Mouse (Mus musculus): ENCODE data around the gene Dock2. TPM values are rescaled to one million over a fixed set of nuclear protein-coding genes. Genes with fewer than 3 reads are reported as not detected.
A peak's percentile ranks its signal among the peaks of the same experiment; 100 is the strongest.

Gene Dock2
- total and polyA plus RNA-seq, 3 experiments = 60.9 to 101 (median 77.9) TPM

DNA sequence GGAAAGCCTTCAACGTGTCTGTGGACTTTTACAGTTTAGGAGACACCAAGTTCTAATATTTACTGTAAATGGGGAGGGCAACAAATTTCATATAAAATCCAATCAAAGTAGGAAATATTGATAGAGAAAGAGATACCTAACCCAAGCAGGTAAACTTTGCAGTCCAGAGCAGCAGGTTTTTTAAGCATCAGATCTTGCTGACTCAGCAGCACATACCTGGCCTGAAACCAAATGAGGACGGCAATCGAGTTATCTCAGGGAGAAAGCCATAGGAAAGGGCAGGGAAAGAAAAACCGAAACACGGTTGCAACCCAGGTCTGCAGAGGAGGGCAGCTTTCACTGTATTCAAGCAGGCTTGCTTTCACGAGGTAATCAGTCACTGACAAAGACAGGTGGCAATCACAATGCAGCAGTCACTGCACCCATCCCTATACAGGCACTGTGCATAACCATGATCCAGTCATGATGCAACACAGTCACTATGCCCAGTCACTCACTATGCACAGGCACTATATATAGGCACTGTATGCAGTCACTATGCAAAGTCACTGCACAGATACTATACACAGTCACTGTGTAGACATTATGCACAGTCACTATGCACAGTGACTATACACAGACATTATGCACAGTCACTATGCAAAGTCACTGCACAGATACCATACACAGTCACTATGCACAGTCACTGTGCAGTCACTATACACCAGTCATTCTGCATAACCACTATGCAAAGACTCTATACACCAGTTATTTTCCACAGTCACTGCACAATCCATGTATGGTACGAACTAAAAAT lies 258.4 kb downstream of the Dock2 start:
- TF ChIP-seq ETS1 (IDR thresholded peaks at IDR 0.05; ENCODE audit: low read depth, low read length) = peak; percentile 81
- no peak for TF ChIP-seq TAL1 (IDR thresholded peaks at IDR 0.05; ENCODE audit: low read length)
- TF ChIP-seq MAFK (IDR thresholded peaks at IDR 0.05; ENCODE audit: borderline replicate concordance, low read depth, low read length) = peak; percentile 90
- H3K27me3 ChIP-seq (ENCODE audit: control insufficient read depth in 1 of 2, insufficient read depth in 2 of 2, low read length in 2 of 2) = no peaks in the 10 kb centered on the region
- H3K9ac ChIP-seq (ENCODE audit: control insufficient read depth, low read depth, low read length, poor library complexity, severe bottlenecking) = no peak overlapping the region
- peaks cover 11 to 17% of the 10 kb centered on the region in 2 experiments for H3K36me3 ChIP-seq (ENCODE audit: control insufficient read depth in 1 of 2, insufficient read depth in 2 of 2, low read length in 2 of 2)
- H3K9me3 ChIP-seq (replicated peaks; ENCODE audit: insufficient read depth, low read length) = no peaks in the 10 kb centered on the region
- no peaks in the 10 kb centered on the region for H3K79me2 ChIP-seq (ENCODE audit: control insufficient read depth, insufficient read depth, low read length, poor library complexity)
- H3K4me3 ChIP-seq (ENCODE audit: control insufficient read depth in 1 of 2, insufficient read depth in 1 of 2, low read depth in 2 of 2, low read length in 2 of 2) = no peak overlapping the region
- no peak overlapping the region for H3K27ac ChIP-seq (ENCODE audit: control insufficient read depth, low read depth, low read length)
- H3K4me1 ChIP-seq (ENCODE audit: control insufficient read depth in 1 of 2, insufficient read depth in 2 of 2, low read length in 2 of 2) = peaks cover 7 to 17% of the 10 kb centered on the region in 2 experiments
- peak; percentile 75 for DNase-seq (ENCODE audit: low read depth, low spot score)

DNA sequence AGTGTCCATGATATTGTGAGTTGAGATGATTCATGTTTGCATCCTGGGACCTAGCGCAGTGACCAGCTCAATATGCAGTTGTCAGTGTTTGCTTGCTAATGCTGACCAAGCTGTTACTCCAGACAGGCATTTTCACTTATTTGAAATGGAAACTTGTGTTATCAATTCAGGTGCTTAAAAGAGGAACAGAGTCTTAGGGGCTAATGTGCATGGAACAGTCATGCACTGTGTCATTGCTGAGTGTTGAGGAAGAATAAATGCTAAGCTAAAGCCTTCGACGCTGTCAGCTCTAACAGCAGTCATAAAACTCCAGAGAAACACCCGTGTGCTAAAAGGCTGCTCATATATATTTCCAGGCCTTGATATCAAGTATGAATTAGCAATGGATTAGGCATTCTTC lies 259.1 kb downstream of the Dock2 start:
- peak; percentile 62 for DNase-seq (ENCODE audit: low read depth, low spot score)
- Histone ChIP-seq H3K4me1 (ENCODE audit: control insufficient read depth in 1 of 2, insufficient read depth in 2 of 2, low read length in 2 of 2) (peaks cover 7 to 17% of the 10 kb centered on the region in 2 experiments), H3K79me2 (ENCODE audit: control insufficient read depth, insufficient read depth, low read length, poor library complexity) (no peaks in the 10 kb centered on the region), H3K9ac (ENCODE audit: control insufficient read depth, low read depth, low read length, poor library complexity, severe bottlenecking) (no peak overlapping the region), H3K36me3 (ENCODE audit: control insufficient read depth in 1 of 2, insufficient read depth in 2 of 2, low read length in 2 of 2) (peaks cover 8 to 17% of the 10 kb centered on the region in 2 experiments), H3K27me3 (ENCODE audit: control insufficient read depth in 1 of 2, insufficient read depth in 2 of 2, low read length in 2 of 2) (no peaks in the 10 kb centered on the region), H3K27ac (ENCODE audit: control insufficient read depth, low read depth, low read length) (no peak overlapping the region), H3K9me3 (replicated peaks; ENCODE audit: insufficient read depth, low read length) (no peaks in the 10 kb centered on the region), H3K4me3 (ENCODE audit: control insufficient read depth in 1 of 2, insufficient read depth in 1 of 2, low read depth in 2 of 2, low read length in 2 of 2) (no peak overlapping the region)
- 0 out of 2 replicates have a peak, but pooled peaks have one; percentile 33 for TF ChIP-seq ETS1 (IDR thresholded peaks at IDR 0.05; ENCODE audit: low read depth, low read length)
- TF ChIP-seq SIN3A (IDR thresholded peaks at IDR 0.05; ENCODE audit: low read length) = no peak
- TF ChIP-seq GATA1 (IDR thresholded peaks at IDR 0.05; ENCODE audit: low read depth, low read length) = 0 out of 2 replicates have a peak, but pooled peaks have one; percentile 13
- TF ChIP-seq TCF12 (IDR thresholded peaks at IDR 0.05; ENCODE audit: low read depth, low read length) = no peak

DNA sequence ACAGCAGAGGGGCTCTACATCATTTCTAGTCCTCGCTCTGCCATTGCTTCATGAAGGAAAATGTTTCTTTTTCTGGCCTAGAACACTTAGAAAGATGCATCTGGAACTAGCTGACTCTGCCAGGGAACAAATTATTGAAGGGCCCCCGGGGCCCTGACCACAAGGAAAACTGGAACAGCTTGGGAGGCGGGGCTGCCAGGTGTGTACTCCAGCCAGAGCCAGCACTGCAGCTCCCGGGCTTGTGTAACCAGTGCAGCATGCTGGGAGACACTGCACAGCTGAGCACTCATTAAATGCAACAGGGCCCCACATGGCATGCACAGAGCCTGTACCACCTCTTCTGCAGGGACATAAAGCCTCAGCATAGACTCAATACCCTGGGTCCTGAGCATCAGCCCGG lies 265.1 kb downstream of the Dock2 start:
- Histone ChIP-seq H3K4me3 (ENCODE audit: control insufficient read depth in 1 of 2, insufficient read depth in 1 of 2, low read depth in 2 of 2, low read length in 2 of 2) (no peak overlapping the region), H3K27me3 (ENCODE audit: control insufficient read depth in 1 of 2, insufficient read depth in 2 of 2, low read length in 2 of 2) (no peaks in the 10 kb centered on the region), H3K27ac (ENCODE audit: control insufficient read depth, low read depth, low read length) (no peak overlapping the region), H3K4me1 (ENCODE audit: control insufficient read depth in 1 of 2, insufficient read depth in 2 of 2, low read length in 2 of 2) (peaks cover 3 to 20% of the 10 kb centered on the region in 2 experiments), H3K36me3 (ENCODE audit: control insufficient read depth in 1 of 2, insufficient read depth in 2 of 2, low read length in 2 of 2) (peaks cover 10% of the 10 kb centered on the region in 2 experiments), H3K9me3 (replicated peaks; ENCODE audit: insufficient read depth, low read length) (no peaks in the 10 kb centered on the region), H3K79me2 (ENCODE audit: control insufficient read depth, insufficient read depth, low read length, poor library complexity) (no peaks in the 10 kb centered on the region), H3K9ac (ENCODE audit: control insufficient read depth, low read depth, low read length, poor library complexity, severe bottlenecking) (no peak overlapping the region)
- no peak for TF ChIP-seq EP300 (IDR thresholded peaks at IDR 0.05; ENCODE audit: low read depth in 1 of 2, low read length in 2 of 2)
- no peak for TF ChIP-seq BHLHE40 (IDR thresholded peaks at IDR 0.05; ENCODE audit: borderline replicate concordance, low read depth, low read length)
- TF ChIP-seq MXI1 (IDR thresholded peaks at IDR 0.05; ENCODE audit: low read depth, low read length) = no peak
- TF ChIP-seq USF2 (IDR thresholded peaks at IDR 0.05; ENCODE audit: borderline replicate concordance in 1 of 2, insufficient read depth in 1 of 2, low read depth in 1 of 2, low read length in 2 of 2) = no peak
- TF ChIP-seq GATA1 (IDR thresholded peaks at IDR 0.05; ENCODE audit: low read depth, low read length) = no peak
- no peak for TF ChIP-seq TCF12 (IDR thresholded peaks at IDR 0.05; ENCODE audit: low read depth, low read length)
- no peak for TF ChIP-seq NRF1 (IDR thresholded peaks at IDR 0.05; ENCODE audit: insufficient read depth, low read depth, low read length, poor library complexity, severe bottlenecking)
- TF ChIP-seq MAFK (IDR thresholded peaks at IDR 0.05; ENCODE audit: borderline replicate concordance, low read depth, low read length) = no peak
- no peak for DNase-seq (ENCODE audit: low read depth, low spot score)

Measured in MEL (cell line).